Mouse (Mus musculus): ENCODE measurements around the gene Plscr3. TPM values are rescaled to one million over a fixed set of nuclear protein-coding genes. Genes with fewer than 3 reads are reported as not detected.

Gene Plscr3
- total RNA-seq, 2 experiments from 2014 or later: 49.2 to 59.2 TPM

DNA sequence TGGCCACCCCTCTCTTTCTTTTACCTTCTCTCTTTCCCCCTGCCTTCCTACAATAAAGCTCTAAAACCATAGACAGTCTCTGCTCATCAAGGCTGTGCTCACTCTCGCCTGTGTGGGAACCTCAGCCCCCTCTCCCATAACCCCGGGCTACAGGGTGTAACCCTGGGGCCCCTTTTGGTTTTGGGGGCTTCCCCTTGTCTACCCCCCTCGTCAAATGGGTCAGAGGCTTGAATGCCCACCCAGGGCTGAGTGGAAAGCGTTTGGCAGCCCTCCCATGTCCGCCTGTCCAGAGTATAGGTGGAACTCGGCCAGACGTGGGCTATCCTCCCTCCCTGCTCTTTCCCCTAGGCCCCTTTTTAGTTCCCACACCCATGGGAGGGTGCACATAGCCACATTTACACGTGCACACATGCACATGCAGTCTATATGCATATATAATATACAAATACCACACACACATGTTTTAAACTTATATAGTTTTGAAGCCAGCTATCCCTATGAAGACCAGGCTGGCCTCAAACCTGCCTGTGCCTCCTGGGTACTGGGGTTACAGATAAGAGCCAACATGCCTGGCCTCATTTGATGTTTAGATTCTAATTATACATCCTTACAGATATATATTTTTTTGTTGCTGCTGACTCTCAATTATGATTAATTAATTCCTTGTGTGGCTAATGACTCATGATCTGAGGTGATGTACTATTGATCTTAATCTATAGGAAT lies 18.1 kb downstream of the Plscr3 start:
- no peak for DNase-seq

- DNase-seq: no peak
Measured at GRCm38 (mm10) chr11:69865561-69865960, 19.4 kb downstream of the Plscr3 start.

DNA sequence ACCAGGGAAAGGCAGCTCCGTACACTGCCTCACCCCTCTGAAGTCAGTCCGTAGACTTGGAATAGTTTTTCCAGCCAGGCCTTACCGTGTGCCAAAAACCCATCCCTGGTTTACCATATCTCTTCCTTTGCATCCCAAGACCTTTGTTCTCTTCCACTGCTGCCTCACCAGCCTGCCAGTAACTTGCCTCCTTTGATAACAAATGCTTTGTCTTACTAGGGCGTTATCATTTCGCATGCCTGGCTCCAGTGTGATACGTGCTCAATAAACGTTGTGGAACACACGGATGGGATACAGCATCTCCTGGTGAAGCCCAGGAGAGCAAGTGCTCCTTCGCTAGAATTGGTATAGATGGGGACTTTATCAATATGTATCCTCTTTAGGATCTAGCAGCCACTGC lies 21.2 kb downstream of the Plscr3 start:
- no peak for DNase-seq

DNA sequence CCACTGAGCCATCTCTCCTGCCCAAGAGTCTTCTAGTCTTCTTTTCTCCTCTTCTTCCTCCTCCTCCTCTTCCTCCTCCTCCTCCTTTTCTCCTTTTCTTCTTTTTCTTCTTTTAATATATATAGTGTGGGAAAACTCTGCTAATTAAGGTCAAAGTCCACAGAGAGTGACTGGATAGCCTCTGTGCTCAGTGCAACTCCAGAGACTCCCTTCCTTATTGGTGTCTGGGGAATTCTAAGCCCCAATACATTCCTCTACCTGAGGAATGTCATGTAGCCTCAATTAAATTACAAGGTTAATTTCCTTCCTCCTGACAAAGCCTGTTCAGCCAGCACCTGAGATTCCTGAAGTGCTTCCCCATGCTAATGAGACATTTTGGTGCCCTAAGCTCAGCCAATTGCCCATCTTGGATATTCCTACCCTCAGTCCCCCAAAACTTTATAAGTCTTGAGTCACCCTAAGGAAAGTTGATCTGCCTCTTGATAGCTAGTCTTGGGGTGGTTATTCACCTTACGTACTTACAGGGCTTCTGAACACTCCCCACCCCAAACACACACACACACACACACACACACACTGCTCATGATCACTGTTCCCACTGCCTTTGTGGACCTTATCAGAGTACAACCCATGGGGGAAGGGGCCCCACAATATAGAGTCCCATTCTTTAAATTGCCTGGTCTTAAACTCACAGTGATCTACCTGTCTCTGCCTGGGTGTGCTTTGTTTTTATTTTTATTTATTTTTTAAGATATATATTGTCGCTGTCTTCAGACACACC lies 24.3 kb downstream of the Plscr3 start:
- no peak for DNase-seq

- no peak for DNase-seq
Measured at GRCm38 (mm10) chr11:69871822-69872221, 25.6 kb downstream of the Plscr3 start.

- no peak for DNase-seq
Measured at GRCm38 (mm10) chr11:69872451-69872850, 26.3 kb downstream of the Plscr3 start.

DNA sequence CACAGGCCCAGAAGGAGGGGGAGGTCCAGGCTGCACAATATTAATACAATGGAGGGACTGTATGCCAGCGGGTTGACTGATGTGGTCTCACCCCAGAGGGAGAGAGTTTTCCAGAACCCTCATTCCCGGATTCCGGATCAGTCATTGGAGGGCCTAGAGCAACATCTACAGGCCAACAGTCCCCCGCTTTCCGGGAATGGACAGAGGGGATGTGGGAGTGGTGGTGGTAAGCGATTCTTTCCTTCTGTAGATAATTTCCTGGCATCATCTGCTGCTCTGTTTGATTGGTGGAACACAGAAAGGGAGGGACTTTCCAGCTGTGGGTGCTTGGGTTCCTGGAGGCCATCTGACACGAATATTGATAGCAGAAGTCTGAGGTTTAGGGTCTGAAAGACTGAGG lies 30.0 kb downstream of the Plscr3 start:
- DNase-seq: no peak

GRCm38 (mm10) chr11:69876867-69877266 lies 30.7 kb downstream of the Plscr3 start:
- peak; percentile 90 for DNase-seq

DNA sequence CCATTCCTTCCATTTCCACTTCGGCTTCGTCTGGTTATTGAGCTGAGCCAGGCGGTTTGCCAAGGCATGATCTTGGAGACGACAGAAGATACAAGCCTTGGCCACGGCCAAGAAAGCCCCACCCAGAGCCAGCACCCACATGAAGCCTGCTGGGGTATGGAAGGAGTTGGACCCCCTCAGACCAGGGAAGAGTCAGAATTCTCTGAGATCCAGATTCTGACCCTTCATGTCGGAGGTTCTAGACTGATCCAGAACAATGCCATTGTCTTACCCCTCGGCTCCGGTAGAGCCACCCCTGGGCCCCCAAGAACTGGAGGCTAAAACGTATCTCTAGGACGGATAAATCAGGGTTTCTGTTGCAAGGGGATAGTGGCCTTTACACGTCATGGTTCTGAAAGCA lies 31.7 kb downstream of the Plscr3 start, which contains the start of gene Tmem95:
Tmem95 (minus strand) TSS at position 141 of the 400 bp plus-strand sequence.
- DNase-seq: no peak

GRCm38 (mm10) chr11:69878399-69878798 lies 32.2 kb downstream of the Plscr3 start:
- DNase-seq: no peak

- no peak for DNase-seq
Measured at GRCm38 (mm10) chr11:69878952-69879351, 32.8 kb downstream of the Plscr3 start.

DNA sequence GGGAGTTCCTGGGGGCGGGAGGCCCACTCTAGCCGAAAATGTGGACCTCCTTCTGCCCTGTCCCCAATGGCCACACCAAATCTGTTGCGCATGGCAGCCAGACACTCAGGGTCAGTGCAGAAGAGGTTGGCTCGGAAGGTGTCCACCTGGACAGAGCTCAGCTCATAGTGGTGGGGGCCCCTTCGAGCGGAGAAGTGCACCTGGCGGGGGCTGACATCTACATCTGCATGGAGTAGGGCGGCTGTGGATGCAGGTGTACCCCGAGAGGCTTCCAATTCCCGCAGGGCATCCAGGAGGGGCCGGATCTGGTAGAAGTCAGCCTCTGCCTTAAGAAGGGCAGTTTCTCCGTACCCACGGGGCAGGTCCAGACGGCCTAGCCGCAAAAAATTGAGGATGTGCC lies 33.5 kb downstream of the Plscr3 start:
- no peak for DNase-seq

GRCm38 (mm10) chr11:69880506-69880852 lies 34.3 kb downstream of the Plscr3 start:
- DNase-seq: peak; percentile 79

GRCm38 (mm10) chr11:69880853-69881603 lies 34.9 kb downstream of the Plscr3 start, which contains the start of gene Kctd11:
Gene Kctd11, minus strand, starts transcription at chr11:69881406.
- DNase-seq: peak; percentile 94

DNA sequence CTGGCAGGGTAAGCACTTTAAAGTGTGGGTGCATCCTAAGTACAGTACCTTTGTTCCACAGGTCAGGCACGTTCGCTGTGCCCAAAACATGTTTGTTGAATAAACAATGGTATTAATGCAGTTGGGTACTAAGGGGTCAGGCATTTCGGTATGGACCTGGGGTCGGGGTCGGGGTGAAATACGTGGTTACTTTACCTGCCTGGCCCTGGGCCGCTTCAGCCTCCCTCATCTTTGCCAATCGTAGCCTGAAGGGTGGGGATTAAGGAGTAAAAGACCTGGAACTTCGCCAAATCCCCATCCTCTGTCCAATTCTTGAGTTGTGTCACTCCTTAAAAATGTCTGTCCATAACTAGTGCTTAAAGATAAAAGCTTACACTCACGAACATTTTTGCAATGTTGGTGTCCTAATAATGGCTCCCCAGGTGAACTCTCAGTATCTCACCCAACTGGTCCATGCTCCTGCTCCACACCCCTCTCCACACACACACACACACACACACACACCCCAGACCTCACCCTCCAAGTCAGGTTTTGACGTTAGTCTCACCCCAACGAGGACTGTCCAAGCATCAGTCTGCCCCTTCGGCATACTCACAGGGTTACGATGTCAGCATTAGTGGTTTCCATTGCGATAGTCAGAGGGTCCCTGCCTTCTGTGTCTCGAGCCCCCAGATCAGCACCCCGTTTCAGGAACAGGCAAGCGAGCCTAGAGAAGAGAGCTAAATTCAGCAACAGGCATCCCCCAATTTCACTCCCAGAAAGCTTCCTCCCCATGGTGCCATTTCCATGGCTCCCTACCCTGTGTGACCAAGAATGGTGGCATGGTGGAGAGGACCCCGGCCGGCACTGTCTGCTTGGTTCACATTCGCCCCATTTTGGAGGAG lies 35.9 kb downstream of the Plscr3 start:
- DNase-seq: no peak

DNA sequence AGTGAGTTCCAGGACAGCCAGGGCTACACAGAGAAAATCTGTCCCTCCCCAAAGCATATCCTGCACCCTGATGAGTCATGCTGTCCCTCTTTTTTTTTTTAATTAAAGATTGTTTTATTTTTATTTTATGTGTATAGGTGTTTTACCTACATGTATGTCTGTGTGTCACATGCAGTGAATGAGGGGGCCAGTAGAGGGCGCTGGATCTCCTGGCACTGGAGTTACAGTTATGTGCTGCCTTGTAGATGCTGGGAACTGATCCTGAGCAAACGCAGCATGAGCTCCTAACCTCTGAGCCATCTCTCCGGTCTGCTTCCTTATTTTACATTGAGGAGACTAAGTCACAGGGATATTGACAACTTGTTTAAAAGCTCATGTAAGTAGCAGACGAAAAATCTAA lies 36.9 kb downstream of the Plscr3 start:
- peak; percentile 49 for DNase-seq

DNA sequence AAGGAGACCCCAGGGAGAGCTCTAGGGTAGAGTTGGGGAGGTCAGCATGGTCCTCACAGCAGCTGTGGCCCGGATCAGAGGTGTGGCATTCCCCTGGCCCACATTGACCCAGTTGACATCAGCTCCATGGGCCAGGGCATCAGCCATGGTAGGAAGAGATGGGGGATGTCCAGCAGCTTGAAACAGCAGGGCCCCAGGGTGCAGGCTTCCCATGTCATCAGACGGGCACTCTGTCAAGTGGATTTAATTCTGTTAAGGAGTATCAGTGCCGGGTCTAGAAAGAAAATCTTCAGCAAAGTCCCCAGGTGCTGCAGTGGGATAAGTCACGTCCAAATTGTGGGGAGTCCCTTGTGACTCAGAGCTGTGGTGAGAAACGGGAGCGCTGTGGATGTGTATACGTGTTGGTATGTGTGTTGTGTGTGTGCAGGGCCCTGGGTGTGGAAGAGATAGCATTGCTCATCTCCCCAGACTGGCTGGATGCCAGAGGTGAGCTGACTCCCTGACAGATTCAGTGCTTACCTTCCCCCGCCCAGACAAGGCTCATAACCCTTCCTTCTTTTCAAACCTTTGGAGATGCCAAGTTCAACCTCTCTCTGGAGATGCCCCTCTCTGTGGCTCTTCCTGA lies 37.5 kb downstream of the Plscr3 start:
- DNase-seq: no peak

GRCm38 (mm10) chr11:69884240-69884639 lies 38.1 kb downstream of the Plscr3 start:
- DNase-seq: no peak

DNA sequence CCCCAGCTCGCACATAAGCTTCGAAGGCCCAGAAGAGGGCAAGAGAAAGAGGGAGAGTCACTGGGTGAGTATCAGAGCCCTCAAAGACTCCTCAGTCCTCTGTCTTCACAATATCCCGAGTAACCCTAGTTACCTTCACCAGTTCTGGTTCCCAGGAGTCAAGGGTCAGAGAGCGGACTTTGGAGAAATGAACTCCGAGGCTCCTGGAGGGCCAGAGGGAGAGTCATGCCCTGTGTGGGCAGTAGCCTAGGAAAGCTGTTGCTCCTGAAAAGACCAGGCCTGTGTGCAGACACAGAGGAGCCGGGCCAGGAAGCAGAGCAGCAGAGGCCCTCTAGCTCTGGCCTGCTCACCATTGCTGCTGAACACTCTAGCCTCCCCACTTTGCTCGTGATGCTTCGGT lies 38.5 kb downstream of the Plscr3 start:
- DNase-seq: no peak

- DNase-seq: no peak
Measured at GRCm38 (mm10) chr11:69886907-69887635, 40.9 kb downstream of the Plscr3 start.

DNA sequence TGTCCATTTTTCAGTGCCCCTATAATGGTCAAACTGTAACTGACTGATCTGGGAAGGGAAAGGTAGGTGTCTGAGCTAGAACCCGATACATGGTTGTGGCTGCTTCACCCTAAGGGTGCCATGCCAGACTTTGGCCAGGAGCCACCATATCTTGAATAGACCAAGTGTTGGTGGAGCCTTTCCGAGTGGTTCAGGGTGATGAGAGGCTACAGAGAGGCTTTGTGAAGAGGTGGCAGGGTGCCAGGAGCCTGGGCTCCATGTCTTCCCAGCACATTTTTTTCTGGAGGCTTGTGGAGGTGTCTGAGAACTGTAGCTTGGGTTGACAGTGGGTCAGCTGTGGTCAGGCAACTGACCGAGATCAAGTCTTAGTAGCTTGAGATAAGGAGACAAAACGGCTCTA lies 45.3 kb downstream of the Plscr3 start:
- DNase-seq: no peak

All from adrenal gland, postnatal 10 days (tissue).